Mouse (Mus musculus): ENCODE results near the gene Zfp799. TPM values are rescaled to one million over a fixed set of nuclear protein-coding genes. Genes with fewer than 3 reads are reported as not detected.

Zfp799 gene
- polyA plus RNA-seq (2012; rRNA removed; ENCODE audit: low replicate concordance) = 0.75 and 1.4 TPM in 2 replicates

DNA sequence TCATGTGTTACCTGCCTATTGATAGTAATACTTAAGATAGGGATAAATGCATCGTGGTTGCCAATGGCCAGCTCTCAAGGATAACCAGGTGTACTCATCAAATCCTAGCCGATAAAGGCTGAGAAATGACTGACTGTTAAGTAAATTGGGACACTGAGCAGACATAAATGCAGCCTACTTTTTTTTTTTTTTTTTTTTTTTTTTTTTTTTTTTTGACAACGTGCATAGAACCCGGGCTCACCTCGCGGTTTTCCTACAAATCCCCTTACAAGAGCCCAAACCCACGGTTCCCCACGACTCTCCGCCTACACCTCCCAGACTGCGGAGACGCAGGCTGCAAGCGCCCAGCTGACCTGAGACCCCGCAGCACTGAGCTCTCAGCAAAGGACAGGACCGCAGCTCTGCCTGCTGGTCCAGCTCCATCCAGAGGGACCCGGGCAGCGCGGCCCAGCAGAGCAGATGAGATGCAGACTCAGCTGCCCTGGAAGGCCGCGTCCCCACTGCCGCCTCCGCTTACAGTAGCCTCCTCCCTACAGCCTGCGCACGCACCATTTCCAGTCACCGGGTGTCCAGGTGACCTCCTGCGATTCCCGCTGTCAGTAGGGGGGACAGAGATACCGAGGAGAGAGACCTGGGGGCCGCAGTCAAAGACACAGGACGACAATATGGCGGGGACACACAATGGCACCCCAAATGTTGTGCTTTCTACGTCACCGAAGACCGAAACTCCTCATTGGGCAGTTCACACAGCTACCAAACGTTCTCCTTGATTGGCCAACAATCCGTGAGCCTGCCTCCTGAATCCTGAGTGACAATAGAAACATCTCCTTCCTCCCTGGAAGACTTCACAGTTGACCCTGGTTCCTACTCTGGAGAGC lies at the start of gene Zfp799:
Gene Zfp799, minus strand, starts transcription at position 722 of the 878 bp plus-strand sequence.

GRCm38 (mm10) chr17:32809544-32810374 lies 20.3 kb downstream of the Zfp799 start, which contains the start of gene Zfp811:
Zfp811 (minus strand) TSS chr17:32809931.

GRCm38 (mm10) chr17:32788094-32788559 lies 41.9 kb downstream of the Zfp799 start, which contains the start of gene Zfp871:
Zfp871 (minus strand) TSS chr17:32788287.

Other genes starting within 250 kb of the Zfp799 start
- not detected in 2 replicates for gene Cyp4f37, start 209.0 kb downstream of the Zfp799 start, polyA plus RNA-seq (2012; rRNA removed; ENCODE audit: low replicate concordance)
- 41.4 and 77.4 TPM in 2 replicates for gene Cyp4f40, start 171.4 kb downstream of the Zfp799 start, polyA plus RNA-seq (2012; rRNA removed; ENCODE audit: low replicate concordance)
- 1.3 and 6.5 TPM in 2 replicates for gene Cyp4f15, start 144.6 kb downstream of the Zfp799 start, polyA plus RNA-seq (2012; rRNA removed; ENCODE audit: low replicate concordance)
- 2.3 and 2.8 TPM in 2 replicates for gene Zfp871, start 42.0 kb downstream of the Zfp799 start, polyA plus RNA-seq (2012; rRNA removed; ENCODE audit: low replicate concordance)
- not detected in 2 replicates for gene Zfp811, start 20.3 kb downstream of the Zfp799 start, polyA plus RNA-seq (2012; rRNA removed; ENCODE audit: low replicate concordance)
- gene Zfp870, start 61.4 kb upstream of the Zfp799 start, polyA plus RNA-seq (2012; rRNA removed; ENCODE audit: low replicate concordance) = 0.14 and 0.19 TPM in 2 replicates
- 359 and 1,122 TPM in 2 replicates for gene Cyp4f14, start 87.1 kb upstream of the Zfp799 start, polyA plus RNA-seq (2012; rRNA removed; ENCODE audit: low replicate concordance)
- 85.5 and 132 TPM in 2 replicates for gene Cyp4f13, start 117.1 kb upstream of the Zfp799 start, polyA plus RNA-seq (2012; rRNA removed; ENCODE audit: low replicate concordance)
- 0.12 and 0.14 TPM in 2 replicates for gene Zfp472, start 135.6 kb upstream of the Zfp799 start, polyA plus RNA-seq (2012; rRNA removed; ENCODE audit: low replicate concordance)
- gene Zfp952, start 162.9 kb upstream of the Zfp799 start, polyA plus RNA-seq (2012; rRNA removed; ENCODE audit: low replicate concordance) = 0.45 and 0.47 TPM in 2 replicates
- gene Zfp763, start 203.1 kb upstream of the Zfp799 start, polyA plus RNA-seq (2012; rRNA removed; ENCODE audit: low replicate concordance) = 0.02 TPM in 1 of 2 replicates, not detected in the other
- gene 4921501E09Rik, start 237.8 kb upstream of the Zfp799 start, polyA plus RNA-seq (2012; rRNA removed; ENCODE audit: low replicate concordance) = not detected in 2 replicates

Data from duodenum, adult 2 months (tissue).